Mouse (Mus musculus): ENCODE measurements around the gene Naa11.

The Naa11 gene

GRCm38 (mm10) chr5:97344144-97344543, 48.0 kb downstream of the Naa11 start:
- DNase-seq, result no peak

DNA sequence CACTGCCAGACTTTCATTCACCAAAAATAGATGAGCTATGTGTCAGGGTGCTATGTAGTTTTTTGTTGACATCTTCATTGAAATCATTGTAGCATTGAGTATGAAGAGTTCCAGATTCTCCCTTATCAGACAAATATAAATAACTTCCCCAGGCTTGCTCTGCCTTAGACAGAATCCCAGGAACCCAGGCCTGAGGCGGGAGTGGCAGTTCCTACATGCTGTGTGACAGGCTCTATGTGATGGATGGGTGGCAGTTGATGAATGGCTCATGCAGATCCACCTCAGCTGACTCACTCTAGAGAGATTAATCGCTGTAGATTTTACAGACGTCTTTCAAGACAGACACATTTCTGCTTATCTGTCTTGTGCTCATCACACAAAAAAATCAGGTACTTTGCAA, 57.4 kb downstream of the Naa11 start:
- no peak for DNase-seq

Measured in kidney, postnatal 4 days (tissue).